Mouse (Mus musculus) left cerebral cortex, adult 8-10 months (tissue): ENCODE results near the gene Phlpp1. TPM values are rescaled to one million over a fixed set of nuclear protein-coding genes. Genes with fewer than 3 reads are reported as not detected.
A peak's percentile ranks its signal among the peaks of the same experiment; 100 is the strongest.

Source experiments
- DNase-seq, 2 experiments: peaks; one replicate each; pipeline ENCODE4 v3.0.0; 2022; ENCODE audit warnings: low spot score in 2 of 2
- total RNA-seq, 4 experiments: library from RNA; stranded (reverse); gene quantifications; 2 replicates each; pipeline ENCODE4 v1.2.4; 2022

Phlpp1 gene
- total RNA-seq, 4 experiments from 2014 or later = 69.4 to 81.7 (median 75.3) TPM

DNA sequence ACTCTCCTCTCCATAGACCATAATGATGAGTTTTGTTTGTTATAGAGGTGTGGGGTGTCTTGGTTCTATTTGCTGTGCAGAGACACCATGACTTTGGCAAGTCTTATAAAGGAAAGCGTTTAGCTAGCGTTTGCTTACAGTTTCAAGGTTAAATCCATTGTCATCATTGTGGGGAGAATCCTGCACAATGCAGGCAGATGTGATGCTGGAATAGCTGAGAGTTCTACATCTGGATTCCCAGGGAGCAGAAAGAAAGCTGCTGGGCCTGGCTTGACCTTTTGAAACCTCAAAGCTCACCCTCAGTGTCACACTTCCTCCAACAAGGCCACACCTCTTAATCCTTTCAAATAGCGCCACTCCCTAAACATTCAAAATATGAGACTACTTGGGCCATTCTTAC lies 7.4 kb upstream of the Phlpp1 start:
- no peak for DNase-seq

DNA sequence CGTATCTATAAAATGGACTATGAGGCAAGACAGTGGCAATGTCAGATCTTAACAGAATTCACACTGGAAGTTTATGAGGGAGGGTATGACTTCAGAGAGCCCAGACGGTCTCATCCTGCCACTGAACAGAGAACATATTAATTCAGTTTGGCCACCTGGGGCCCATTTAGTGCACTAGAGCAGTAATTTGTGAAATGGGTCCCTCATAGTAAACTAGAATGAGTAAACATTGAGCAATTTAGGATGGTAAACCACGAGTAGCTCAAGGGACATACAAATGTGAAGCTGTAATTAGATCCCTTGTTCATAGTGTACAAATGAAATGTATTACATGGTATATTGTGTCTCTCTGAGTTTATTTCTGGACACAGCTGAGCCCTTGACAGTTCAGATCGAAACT lies 3.6 kb upstream of the Phlpp1 start:
- DNase-seq = no peak

DNA sequence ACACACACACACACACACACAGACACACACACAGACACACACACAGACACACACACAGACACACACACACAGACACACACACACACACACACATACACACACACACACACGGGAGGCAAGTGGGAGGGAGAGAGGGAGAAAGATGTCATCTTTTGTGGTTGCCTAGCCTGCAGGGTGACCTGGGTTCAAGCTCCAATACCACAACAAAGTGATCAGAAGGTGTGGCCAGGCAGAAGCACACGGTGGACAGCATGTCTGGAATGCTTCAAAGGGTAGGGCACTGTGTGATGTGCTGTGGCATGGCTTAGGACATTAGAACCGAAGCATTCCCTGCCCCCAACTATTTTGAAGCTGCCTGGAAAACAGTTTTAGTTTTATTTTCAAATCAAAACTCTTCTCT lies 2.8 kb upstream of the Phlpp1 start:
- no peak for DNase-seq

DNA sequence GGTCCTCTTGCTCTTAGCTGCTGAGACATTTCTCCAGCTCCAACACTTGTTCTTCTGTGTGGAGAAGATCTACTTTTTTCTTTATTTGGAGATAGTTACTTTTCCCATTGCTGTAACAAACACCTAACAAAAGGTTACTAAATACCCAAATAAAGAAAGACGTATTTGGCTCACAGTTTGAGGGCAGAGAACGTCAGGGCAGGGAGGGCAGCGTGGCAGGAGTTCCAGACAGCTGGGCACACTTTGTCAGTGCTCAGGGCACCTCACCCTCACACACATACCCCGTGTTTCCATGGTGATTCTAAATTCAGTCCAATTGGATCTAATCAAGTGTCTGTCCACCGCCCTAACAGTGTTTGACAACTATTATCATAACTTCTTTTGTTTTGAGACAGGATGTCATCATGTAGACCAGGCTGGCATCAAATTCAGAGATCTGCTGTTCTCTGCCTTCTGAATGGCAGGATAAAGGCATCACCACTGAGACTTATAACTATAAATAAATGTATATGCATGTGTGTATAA lies 1.7 kb upstream of the Phlpp1 start:
- DNase-seq = no peak

DNA sequence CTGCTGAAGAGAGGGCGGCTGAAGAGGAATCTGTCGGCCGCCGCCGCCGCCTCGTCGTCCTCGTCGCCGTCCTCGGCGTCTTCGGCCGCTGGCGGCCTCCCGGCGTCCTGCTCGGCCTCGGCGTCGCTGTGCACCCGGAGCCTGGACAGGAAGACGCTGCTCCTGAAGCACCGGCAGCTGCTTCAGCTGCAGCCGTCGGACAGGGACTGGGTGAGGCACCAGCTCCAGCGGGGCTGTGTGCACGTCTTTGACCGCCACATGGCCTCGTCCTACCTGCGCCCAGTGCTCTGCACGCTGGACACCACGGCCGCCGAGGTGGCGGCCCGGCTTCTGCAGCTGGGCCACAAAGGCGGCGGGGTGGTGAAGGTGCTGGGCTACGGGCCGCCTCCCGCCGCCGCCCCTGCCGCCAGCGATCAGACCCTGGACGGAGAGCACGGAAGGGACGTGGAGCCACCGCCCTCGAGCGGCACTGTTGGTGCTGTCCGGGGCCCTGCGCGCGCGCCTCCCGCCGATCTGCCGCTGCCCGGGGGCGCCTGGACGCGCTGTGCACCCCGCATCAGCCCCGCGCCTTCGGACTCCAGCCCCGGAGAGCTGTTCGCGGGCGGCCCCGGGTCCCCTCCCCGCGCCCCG lies 864 bp downstream of the Phlpp1 start:
- DNase-seq = peak; percentile 28 to 33

DNA sequence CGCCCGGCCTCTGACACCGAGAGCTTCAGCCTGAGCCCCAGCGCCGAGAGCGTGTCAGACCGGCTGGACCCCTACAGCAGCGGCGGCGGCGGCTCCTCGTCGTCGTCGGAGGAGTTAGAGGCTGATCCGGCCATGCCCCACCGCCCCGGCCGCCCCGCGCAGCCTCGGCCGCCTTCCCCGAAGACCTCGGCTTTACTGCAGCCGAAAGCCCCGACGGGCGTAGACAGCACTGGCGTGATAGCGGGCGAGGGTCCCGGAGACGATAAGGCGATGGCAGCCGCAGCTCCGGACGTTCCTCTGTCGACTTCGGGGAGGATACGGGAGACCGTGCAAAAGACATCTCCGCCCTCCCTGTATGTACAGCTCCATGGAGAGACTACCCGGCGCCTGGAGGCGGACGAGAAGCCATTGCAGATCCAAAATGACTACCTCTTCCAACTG lies 1.4 kb downstream of the Phlpp1 start:
- DNase-seq = no peak

DNA sequence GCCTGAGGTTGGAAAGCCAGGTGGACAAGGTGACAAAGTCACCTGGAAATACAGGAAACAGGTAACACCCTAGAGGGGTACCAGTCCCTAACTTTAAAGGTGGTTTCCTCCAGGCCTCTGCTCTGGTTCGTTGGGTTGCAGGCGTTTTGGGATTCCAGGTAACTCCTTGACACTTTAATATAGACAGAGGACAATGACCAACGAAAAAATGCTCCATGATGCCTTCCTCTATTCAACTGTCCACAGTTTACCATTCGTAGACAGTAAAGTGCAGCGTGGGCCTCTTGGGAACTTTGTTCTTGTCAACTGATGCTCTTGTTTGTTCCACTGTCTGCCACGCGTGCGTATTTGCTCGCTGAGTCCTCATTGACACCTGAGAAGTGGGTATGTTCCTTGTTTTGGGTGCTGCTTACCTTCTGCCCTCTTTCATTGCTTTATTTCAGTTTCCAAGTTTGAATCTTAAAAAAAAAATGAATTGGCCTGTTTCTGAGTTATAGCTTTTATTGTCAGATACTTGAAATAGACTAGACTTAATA lies 2.1 kb downstream of the Phlpp1 start:
- no peak for DNase-seq

DNA sequence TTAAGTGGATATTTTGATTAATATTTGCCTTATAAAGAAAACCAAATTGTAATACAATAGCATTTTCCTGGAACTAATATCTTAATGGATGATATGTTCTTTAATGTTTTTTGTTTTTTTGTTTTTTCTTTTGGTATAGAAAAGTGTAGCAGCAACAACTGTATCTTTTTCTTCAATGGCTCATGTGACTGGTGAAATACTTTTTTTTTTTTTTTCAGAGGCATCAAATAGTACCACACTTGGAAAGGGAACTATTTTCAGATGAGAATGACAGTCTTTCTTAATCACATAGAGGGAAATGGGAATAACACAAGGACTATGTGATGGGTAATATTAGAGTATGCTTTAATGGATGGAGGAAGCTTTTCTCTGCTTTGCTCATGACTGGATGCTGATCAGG lies 3.0 kb downstream of the Phlpp1 start:
- DNase-seq = no peak

DNA sequence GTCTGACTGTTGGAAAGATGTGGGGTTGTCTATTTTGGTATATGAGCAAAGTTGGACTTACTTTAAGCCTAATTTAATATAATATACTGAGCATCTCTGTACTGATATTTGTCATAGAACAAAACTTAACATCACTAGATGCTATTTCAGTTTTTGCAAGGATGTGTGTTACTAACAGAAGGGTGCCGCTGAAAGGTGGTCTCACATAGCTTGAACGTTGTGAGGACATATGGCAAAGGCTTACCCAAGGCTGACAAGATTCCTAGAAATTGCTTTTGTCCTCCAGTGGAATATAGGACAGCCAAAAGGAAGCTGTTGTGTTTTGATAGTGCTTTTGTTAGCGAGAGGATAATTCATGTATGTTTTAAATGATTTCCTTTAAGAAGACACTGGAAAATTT lies 3.8 kb downstream of the Phlpp1 start:
- DNase-seq = no peak

DNA sequence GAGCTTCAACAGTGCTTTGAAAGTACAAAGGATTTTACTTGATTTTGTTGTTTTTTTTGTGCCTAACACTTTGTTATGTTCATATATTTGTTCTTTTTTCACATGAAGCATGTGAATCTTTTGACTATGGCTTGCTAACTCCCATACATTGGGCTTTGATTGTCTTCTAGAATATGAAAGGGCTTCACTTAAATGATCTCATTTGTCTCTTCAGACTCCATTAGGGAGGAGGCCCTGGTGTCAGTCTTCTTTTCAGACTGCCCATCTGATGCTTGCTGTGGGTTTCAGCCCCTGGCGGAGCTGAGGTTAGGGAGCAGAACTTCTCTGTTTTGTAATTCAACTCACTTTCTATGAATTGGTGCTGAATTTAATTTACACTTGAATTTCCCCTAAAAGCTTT lies 5.2 kb downstream of the Phlpp1 start:
- no peak for DNase-seq

DNA sequence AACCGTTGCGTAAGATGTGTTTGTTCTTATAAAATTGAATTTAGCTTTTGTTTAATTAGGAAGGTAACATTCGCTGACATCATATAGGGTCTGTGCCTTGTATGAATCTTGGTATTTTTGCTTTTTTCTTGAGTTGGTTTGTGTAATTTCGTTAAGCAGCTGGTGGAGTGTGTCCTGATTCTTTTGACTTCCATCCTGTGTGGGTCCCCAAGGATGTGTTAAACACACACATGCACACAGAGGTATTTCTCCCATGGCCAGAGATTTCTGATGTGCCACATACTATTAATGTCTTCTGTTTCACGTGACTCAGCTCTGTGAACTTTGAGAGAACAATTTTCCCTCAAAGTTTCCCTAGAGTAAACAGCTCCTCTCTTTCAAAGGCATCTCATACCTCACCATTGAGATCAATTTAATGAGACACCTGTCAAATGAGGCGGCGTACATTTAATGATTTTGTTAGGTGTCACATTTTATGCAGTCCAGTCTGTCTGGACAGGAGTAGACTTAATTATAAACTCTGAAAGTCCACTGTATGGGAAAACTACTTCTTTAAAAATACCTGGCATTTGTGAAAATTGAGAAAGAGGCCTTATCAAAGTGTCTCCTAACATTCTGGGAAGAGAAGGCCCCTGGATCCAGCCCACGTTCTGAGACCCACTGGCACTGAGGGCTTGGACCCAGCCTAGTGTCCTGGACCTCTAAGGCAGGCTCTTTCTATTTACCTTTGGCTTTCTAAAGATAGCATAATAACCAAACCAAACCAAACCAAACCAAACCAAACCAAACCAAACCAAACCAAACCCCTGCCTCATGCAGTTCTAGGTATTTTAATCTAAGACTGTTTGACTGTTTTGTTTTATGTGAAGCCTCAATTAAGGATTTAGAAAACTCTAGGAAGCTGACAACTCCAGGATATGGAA lies 6.6 kb downstream of the Phlpp1 start:
- DNase-seq = no peak

DNA sequence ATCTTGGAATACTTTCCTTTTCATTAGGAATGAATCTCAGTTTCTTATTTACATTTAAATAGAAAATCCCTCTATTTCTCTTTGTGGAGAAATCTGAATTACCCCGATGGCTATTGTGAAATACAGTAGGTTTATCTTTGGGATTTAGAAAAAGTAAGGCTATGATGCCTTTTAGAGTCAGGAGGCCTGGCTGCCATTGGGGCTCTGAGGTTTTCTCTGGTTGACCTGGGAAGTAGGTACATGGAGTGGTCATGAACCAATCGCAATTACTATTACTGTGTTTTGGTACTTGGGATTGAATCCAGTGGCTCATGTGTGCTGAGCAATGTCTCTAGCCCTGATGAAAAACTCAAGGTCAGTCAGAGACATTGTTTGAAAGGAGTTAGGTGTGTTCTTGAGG lies 12.1 kb downstream of the Phlpp1 start:
- DNase-seq = no peak

DNA sequence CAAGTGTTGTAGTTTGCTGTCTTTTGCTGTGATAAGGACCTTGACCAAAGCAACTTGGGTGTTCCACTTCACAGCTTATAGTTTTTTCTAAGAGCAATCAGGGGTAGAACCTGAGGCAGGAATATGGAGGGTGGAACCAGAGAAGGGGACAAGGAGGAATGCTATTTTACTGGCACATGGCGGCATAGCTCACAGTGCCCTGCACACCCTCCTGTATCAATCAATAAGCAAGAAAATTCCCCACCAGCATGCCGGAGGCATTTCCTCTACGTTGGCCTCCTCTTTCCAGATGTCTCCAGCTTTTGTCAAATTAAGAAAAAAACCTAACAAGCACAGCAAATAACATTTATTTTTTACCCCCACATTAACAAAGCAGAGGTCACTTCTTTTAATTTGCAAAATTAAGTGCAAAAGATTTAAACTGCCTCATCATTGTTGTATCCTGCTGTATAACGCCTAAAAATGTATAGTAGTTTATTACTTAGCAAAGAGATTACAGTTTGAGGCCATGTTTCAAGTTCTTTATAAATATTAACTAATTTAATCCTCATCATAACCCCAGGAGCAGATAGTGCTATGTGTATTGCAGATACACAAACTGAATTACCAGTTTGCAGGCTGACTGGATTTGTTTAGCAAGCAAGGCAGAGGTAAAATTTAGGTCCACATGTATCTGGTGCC lies 13.4 kb downstream of the Phlpp1 start:
- DNase-seq = no peak

DNA sequence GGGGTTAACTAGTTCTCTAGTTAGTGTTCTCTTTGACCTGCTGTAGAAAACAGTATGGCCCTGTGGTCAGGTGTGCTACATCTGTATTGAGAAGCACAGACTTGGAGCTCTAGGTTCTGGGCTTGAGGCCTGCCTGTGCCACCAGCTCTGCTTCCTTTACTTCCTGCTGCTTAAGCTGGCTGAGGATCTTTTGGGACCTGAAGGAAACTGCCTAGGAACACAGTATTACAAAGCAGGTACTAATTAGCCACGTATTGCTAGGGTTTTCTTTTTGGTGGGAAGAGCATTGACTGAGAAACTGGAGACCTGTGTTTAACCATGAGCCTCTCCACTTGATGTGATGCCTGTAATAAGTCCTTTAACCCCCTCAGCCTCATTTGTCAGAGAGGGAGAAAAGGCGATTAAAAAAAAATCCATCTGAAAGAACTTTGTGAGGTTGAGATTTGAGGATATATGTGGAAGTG lies 13.9 kb downstream of the Phlpp1 start:
- DNase-seq = no peak

DNA sequence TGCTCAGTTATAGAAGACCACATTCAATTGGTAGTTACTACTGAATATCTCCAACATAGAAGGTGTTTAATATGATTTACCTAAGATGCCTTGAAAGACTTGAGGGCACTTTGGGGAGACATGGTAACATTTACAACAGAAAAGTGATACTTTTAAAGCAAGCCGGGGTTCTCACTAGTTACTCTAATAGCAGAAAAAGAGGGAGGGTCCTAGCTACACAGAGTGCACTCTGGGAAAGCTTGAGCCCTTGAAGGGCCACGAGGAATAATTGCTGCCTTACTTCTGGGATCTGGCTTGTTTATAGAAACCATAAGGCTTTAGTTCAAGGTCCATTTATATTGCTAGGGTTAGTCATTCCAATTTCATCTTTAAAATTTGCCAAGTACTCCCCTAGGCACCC lies 14.5 kb downstream of the Phlpp1 start:
- DNase-seq = no peak

DNA sequence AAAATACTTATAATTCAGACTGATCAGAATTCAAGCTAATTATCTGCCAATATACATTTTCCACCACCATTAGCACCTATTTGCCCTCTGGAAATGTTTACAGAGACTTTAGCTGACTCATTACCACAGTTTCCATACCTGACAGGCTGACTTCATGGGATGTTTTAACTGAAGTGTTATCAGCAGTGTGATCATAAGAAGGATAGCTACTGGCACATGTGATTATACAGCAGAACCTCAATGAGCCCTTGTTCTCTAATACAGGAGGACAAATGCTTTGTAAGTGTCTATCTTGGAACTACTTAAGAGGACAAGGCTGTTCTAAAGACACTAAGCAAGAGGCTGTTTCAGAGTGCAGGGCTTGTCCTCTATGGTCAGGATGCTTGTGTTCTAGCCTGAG lies 15.9 kb downstream of the Phlpp1 start:
- no peak for DNase-seq

DNA sequence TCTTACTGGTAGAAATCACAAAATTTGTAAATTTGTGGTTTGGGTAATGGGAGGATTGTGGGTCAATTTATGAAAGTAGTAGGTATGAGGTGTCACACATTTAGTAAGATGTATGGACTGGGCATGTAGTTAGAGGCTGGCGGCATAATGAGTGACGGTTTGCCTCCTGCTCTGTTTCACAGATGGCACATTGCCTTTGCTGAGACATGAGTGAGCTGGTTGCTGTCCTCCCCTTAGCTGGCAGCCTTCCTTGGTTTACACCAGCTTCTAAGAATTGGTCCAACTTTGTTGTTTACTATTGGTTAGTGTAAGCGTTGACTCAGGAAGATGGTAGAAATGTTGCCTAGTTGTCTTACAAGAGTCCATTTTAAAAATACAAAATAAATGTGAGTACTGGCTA lies 17.2 kb downstream of the Phlpp1 start:
- no peak for DNase-seq

DNA sequence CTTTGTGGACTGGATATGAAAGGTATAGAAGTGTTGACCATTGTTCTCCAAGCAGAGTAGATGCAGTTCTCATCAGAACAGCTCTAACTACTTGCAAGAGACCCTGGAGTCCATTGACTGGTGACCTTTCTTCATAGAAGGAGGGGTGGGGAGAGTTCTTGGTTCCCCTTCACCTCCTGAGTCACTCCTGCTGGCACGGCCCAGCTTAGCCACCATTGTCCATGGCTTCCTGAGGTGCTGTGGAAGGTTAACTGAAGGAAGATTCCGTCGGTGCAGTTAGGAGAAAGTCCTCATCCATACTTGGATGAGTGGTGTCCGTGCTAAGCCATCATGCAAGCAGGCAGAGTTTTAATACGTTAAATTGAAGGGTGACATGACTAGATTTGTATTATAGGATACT lies 17.8 kb downstream of the Phlpp1 start:
- no peak for DNase-seq

DNA sequence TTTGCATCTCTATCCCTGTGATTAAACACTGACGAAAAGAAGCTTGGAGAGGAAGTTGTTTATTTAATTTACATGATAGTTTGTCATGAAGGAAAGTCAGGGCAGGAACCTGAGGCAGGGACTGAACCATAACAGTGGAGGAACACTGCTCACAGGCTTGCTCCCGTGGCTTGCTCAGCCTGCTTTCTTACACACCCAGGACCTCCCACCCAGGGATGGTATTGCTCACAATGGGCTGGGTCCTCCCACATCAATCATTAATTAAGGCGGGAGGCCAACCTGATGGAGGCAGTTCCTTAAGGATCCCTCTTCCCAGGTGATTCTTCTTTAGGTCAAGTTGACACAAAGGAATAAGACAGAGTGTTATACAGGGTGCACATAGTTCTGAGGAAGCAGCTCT lies 19.1 kb downstream of the Phlpp1 start:
- DNase-seq = no peak

DNA sequence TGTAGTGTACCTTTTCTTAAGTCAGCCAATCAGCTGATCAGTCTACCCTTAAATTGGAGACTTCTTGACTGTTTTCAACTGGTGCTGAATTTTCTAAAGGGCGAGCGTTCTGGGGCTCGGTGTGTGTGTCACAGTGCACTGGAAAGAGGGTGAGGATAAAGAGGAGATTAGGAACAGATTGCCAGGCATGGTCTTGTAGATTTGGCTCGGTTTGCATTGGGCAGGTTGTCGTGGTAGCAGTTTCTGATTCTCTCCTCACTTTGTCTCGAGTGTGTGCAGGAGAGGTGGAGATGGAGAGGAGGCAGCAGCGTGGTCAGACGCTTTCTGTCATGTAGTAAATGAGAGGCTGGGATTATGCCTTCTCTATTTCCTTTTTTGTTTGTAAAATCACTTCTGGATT lies 20.3 kb downstream of the Phlpp1 start:
- DNase-seq = no peak

DNA sequence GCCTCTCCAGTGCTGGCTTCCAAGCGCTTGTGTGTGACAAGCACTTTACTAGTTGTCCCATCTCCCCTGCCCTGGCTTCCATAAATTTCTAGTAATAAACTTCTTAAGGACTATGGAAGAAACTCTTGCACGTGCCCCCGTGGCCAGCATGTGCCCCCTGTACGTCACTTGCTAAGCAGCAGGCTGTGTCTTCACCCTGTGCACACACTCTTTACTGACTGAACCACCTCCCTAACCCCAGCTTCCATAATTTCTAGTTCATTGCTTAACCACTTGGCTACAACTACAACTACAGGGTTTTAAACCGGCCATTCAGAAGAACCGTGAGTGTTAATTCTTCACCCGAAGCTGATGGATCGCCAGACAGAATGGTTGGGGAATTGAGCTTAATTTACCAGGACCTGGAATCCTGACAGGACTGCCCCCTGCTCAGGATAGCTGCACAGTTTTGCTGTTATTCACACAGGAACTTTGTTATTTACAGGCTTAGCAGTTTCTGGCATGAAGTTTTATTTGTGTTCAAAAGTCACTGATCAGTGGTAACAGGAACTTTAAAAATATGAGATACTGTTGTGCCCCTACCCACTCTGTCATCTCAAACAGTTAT lies 21.4 kb downstream of the Phlpp1 start:
- no peak for DNase-seq
